Mouse (Mus musculus) thymus, postnatal 25 days (tissue): ENCODE results near the gene Tubg2.
"Not testable (repeated sequence)": the region's sequence is repeated elsewhere in the genome, so short reads cannot be mapped to it uniquely, and the experiment has no call there.

Experiments
- DNase-seq: peaks from one replicate; pipeline ENCODE4 v3.0.0; 2022

The Tubg2 gene

GRCm38 (mm10) chr11:101155728-101156371 is at the start of gene Tubg2:
Tubg2 (plus strand) TSS chr11:101155907.
- peak; percentile 67 for DNase-seq

- no peak for DNase-seq
Observed at GRCm38 (mm10) chr11:101109351-101109750, 46.4 kb upstream of the Tubg2 start.

- DNase-seq = no peak
Observed at GRCm38 (mm10) chr11:101110708-101111107, 45.0 kb upstream of the Tubg2 start.

- no peak for DNase-seq
Observed at GRCm38 (mm10) chr11:101111178-101111577, 44.5 kb upstream of the Tubg2 start.

GRCm38 (mm10) chr11:101112186-101112585 is 43.5 kb upstream of the Tubg2 start:
- no peak for DNase-seq

- DNase-seq = no peak
Observed at GRCm38 (mm10) chr11:101115564-101115963, 40.1 kb upstream of the Tubg2 start.

GRCm38 (mm10) chr11:101118105-101118504 is 37.6 kb upstream of the Tubg2 start:
- DNase-seq = no peak

- DNase-seq = peak; percentile 33
Observed at GRCm38 (mm10) chr11:101119131-101119760, 36.5 kb upstream of the Tubg2 start.

GRCm38 (mm10) chr11:101119761-101120544 is 35.8 kb upstream of the Tubg2 start, which contains the start of the genes Retreg3 and Tubg1:
Retreg3 (minus strand) TSS chr11:101119893.
Tubg1 (plus strand) TSS chr11:101119938.
- DNase-seq = peak; percentile 99

GRCm38 (mm10) chr11:101120545-101121188 is 35.0 kb upstream of the Tubg2 start:
- DNase-seq = no peak

- not testable (repeated sequence) for DNase-seq
Observed at GRCm38 (mm10) chr11:101124494-101124893, 31.2 kb upstream of the Tubg2 start.

- DNase-seq = not testable (repeated sequence)
Observed at GRCm38 (mm10) chr11:101125008-101125407, 30.7 kb upstream of the Tubg2 start.

- DNase-seq = peak; percentile 12
Observed at GRCm38 (mm10) chr11:101127075-101127474, 28.6 kb upstream of the Tubg2 start.

- DNase-seq = no peak
Observed at GRCm38 (mm10) chr11:101128996-101129577, 26.6 kb upstream of the Tubg2 start.

GRCm38 (mm10) chr11:101130056-101130756 is 25.5 kb upstream of the Tubg2 start:
- DNase-seq = no peak

GRCm38 (mm10) chr11:101131187-101131586 is 24.5 kb upstream of the Tubg2 start:
- no peak for DNase-seq

- DNase-seq = no peak
Observed at GRCm38 (mm10) chr11:101131701-101132100, 24.0 kb upstream of the Tubg2 start.

- no peak for DNase-seq
Observed at GRCm38 (mm10) chr11:101133037-101133436, 22.7 kb upstream of the Tubg2 start.

GRCm38 (mm10) chr11:101134217-101134865 is 21.4 kb upstream of the Tubg2 start:
- DNase-seq = no peak

- DNase-seq = no peak
Observed at GRCm38 (mm10) chr11:101137000-101137399, 18.7 kb upstream of the Tubg2 start.

GRCm38 (mm10) chr11:101138536-101139181 is 17.0 kb upstream of the Tubg2 start:
- DNase-seq = no peak
